Mouse (Mus musculus): ENCODE results near the gene Cnnm3.

Gene Cnnm3

DNA sequence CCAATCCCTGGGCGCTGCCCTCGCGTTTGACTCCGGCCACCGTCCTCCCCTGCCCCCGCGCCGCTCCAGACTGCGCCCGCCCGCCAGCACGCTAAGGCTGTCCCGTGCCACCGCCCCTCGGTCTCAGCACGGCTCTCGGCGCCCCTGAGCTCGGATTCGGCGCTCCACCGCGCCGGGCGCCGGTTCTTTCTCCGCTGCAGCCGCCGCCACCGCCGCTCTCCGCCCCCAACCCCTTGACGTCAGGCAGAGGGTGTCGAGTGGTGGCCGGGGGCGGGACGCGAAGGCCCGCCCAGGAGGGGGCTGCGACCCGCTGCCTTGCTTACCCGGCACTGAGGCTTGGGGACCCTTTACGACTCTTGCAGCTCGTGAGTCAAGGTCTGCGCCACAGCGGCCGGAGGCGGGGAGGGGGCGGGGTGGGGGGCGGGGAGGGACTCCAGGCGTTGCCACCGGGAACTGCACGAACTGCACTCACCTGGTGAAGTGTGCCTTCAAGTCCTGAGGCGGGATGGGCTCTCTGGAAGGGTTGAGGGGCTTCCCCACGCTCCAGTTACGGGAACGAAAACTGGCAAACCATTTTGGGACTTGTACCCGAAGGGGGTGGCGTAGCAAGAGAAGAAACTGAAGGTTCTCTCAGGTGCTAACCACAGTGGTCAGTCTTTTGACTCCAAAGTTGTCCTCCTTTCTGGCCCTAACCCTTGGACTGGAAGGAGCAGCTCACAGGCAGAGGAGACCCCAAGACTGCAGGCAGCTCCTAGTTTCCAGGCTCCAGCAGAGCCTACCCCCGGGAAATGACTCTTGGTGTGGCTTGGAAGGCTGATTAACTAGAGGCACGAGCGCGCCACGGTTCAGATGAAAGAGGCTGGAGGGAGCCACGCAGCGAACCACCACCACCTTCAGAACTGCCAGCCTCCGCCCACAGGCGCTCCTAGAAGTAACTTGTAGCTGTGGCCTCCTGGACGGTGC lies 46.6 kb downstream of the Cnnm3 start, which contains the start of gene Sema4c:
Sema4c (minus strand) TSS at position 319 of the 963 bp plus-strand sequence.
- peak; percentile 72 for DNase-seq

DNA sequence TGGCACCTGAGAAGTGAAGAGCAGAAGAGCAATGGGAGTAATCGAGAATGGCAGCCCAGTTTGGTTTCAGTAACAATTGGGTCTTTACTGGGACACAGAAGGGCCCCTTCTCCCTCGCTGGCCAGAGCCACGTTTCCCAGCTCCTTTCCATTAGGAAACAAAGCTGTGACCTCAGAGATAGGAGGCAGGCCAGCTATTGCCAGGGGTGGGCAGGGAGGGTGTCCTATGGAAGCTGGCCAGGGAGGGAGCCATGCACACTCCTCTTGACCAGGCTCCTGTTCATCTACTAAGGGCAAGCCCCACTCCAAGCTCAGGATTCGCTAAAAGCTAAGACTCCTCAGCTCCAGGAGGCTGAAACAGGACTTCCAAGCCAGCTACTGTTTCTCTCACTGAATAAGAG lies 47.6 kb downstream of the Cnnm3 start:
- no peak for DNase-seq

DNA sequence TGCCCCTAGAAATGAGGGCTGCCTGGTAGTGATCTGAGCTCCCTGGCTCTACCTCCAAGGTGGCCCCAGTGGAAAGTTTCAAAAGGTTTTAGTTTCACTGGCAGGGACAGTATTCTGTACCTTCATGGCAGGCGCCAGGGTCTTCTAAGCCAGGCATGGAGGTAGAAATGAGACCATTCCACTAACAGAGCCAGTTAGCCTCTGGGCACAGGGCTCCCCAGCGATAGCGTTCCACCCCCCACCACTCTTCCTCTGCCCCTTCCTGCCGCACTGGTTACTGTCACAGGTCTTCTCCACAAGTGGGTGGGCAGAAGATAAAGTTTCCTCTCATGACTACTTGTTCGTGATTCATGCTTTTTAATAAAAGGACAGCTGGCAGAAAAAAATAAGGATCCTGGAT lies 48.2 kb downstream of the Cnnm3 start:
- no peak for DNase-seq

DNA sequence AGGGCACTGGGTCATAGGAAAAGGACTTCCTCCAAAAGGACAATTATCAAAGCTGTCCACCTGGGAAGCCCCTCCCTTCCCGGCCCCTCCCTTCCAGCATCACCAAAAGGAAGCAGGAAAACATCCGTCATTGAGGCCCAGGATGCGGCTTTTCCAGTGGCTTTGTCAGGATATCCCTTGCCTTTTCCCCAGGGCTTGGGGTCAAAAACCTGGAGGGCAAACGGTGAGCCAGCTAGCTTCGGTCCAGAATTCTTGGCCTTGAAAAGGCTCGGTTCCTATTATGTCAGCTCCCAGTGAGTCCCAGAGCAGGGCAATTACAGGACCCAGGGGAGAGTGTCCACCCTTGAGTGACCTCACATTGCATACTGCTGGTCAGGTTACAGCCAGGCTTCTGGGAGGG lies 49.2 kb downstream of the Cnnm3 start:
- no peak for DNase-seq

DNA sequence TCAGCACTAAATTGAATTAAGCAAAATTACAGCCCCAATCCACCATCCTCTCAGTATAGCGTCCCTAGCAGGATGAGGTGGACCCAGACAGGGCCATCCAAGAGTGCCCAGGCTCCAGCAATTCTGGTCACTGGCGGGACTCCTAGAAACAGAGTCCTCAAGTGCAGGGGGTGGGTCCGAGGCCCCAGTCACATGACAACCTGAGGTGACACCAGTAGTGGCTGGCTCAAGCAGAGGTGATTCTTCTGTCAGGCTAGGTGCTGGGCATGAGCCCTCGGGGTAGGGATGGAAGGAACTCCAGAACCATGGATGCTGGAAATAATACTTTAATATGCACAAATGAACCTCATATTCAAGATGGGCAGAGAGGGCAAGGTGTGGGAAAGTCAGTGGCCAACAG lies 50.7 kb downstream of the Cnnm3 start:
- DNase-seq: no peak

DNA sequence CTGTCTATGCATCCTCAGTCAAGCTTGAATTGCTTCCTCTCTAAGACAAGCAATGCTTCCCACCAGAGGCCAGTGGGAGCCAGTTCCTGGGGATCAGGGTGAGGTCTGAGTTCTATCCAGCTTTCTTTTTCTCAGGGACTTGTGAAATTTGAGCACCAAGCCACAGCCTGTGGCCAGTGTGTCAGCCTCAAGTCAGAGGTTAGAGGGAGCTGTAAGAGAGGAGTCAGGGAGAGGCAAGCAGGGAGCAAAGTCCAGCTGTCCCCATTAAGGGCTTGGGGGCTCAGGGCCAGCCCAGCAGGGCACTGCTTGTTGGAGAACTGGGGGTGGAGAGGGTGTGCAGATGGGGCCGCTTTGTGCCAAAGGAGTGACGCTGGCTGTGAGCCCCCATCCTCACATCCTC lies 51.5 kb downstream of the Cnnm3 start:
- no peak for DNase-seq

DNA sequence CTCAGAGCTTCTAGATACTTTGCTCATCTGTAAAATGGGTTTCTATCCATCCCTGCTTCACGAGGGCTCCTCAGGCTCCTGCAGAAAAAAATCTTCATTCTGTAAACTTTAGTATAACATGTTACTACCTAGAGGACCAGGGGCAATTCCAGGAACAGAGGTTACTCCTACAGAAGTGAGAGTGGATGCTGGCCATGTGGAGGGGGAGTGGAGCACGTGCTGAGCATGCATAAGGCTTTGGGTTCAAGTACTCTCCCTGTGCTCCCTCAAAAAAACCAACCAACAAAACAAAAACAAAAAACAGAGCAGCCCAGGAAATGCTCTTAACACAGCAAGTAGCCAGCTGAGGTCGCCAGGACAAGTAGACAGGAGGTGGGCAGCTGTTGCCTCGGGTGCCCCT lies 52.0 kb downstream of the Cnnm3 start:
- DNase-seq: no peak

DNA sequence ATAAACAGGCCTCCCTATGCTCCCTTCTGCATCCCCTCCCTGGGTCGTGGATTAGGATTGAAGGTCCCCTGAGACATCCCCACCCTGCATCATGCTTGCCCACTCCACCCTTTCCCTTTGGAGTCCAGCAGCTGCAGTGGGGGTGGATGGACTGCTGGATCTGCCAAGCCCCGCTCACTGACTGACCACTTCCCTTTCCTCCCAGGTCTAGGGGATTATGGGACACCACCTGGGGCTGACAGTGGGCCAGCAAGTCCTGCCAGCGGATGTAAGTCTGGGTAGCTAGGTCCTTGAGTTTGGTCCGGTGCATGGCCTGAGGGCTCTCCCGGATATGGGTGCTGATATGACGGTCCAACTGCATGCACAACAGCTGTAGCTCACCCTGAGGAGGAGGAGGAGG lies 52.4 kb downstream of the Cnnm3 start:
- no peak for DNase-seq

DNA sequence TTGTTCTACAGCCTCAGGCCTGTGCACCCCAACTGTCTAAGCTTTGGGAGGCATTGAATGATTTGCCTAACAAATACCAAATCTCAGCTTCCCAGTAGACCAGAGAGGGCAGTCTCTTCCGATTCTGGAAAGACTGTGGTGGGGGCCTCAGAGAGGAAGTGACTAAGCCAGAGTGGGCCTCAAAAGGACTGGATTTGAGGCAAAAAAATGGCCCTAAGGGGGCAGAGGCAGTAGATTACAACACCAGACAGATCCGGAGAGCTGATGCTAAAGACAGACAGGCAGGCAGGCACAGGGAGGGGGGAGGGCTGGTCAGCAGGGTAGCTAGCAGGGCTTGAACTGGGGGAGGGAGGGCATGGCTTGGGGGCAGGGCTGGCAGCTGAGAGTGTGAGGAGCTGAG lies 54.8 kb downstream of the Cnnm3 start:
- no peak for DNase-seq

DNA sequence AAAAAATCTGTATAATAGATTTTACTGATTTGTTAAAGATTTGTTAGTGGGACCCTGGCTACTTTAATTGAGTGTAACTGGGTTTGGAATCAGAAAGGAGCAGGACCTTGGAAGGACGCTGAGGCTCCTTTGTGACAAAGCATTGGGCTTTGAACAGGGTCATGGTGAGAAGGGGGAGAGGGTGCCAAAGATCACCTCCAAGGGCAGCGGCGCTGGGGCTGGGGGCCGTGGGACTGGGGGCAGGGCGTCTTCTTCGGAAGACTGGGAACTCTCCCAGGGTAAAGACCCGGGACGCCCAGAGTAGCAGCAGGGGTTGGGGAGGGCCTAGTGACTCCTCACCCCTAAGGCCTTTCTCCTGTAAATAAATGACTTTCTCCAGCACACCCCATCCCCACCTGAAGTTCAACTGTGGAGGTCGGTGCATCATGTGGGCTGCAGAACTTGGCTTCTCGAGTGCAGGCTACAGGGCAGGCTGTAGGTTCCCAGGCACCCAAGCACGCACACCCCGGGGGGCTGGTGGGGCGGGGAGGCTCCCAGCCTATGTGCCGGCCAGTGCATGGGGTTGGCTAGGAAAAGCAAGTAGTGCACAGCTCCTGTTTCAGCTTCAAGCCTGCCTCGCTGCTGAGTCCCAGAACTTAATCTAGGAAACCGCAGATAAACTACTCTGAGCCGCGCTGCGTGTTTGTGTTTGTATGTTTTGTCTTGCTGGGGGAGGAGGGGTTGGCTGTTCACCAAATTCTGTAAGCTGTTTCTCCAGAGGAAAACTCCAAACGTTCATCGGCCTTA lies 56.3 kb downstream of the Cnnm3 start:
- DNase-seq: no peak

DNA sequence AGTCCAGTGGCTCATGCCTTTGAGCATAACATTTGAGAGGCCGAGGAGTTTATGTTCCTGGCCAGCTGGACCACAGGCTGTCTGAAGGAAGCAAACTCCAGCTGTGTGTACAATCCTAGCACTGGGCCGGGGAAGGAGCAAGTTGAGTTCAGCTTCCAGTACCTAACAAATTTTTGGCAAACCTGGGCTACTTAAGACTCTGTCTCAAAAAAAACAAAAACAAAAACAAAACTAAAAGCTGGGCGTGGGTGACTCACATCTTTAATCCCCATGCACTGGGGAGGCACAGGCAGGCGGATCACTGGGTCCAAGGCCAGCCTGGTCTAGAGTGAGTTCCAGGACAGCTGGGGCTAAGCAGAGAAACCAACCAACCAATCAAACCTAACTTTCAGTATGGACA lies 57.1 kb downstream of the Cnnm3 start:
- DNase-seq: no peak

DNA sequence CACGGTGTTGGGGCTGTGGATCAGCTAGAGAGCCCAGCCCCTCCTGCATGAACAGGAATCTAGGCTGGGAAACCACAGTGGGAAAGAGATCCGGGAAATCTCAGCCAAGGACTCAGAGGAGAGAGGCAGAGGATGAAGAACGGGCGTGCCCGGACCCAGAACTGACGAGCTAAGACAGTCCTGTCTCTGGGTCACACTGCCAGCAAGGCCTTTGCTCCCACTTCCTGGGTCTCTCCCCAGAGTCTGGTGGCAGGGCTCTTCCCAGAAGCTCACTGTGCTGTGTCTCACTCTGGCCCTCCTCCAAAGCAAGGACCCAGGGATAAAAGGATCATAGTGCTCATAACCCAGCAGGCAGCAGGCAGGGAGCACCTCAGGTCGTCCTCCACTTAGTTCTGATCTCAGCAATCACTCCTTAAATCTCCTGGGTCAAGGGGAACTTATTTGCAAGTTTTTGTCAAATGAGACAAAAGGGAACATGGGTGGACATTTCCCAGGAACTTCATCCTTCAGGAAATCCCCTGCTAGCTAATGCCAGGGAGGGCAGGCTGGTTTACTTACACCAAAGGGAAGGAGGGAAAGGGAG lies 58.1 kb downstream of the Cnnm3 start:
- DNase-seq: no peak

DNA sequence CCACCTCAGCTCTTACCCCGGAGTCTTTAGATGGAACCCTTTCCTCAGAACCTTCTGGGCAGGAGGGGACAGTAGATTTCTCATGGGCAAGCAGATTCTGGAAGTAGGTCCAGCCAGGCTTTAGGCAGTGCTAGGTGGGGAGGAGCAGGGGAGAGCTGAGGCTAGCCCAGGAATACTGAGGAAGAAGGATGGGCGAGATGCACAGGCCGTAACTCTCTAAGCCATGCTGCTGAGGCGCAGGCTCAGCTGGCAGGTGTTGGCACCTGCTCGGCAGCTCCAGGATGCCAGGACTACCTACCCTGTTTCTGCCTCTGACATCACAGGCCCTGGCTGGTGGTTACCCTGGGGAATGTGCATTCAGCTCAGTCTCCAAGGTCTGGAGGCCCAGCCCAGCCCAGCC lies 58.7 kb downstream of the Cnnm3 start:
- DNase-seq: no peak

DNA sequence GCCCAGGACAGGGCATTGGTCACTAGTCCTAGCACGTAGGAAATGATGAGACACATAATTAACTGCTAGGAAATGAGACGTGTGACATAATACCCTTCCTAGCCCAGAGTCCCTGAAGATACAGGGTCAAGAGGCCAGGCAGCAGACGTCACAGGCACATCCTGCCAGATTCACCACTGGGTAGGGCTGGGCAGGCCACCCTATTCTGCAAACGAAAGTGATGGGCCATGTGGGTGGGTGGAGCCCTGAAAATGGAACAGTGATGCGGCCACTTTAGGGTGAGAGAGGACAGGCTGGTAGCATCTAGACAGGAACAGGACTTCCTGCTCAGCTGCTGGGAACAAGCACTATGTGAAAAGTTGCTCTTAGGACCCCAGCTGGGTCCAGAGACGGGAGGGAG lies 60.0 kb downstream of the Cnnm3 start:
- DNase-seq: no peak

DNA sequence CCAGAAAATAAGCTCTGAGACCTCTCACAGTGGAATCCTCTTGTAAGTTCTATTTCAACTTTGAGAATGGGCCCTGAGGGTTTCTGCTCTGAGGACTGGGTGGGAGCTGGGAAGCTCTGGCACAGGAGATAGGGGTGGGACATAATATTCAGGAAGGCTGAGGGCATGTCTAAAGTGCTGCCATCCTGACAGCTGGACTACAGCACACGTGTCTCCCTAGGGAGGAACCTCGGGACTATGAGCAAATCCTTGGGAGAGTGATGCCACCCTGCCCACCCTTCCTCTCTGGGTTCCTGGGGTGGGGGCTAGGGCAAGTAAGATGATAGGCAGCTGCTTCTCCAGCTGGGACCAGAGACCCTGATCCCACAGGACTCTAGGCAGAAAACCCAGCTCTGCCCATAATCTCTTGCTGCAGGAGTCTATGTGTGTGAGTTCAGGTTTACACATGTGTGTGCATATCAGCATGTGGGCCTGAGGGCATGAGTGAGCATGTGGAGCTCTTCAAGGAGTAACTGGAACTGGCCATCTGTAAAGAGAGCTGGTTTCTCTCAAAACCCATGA lies 60.6 kb downstream of the Cnnm3 start:
- DNase-seq: no peak

DNA sequence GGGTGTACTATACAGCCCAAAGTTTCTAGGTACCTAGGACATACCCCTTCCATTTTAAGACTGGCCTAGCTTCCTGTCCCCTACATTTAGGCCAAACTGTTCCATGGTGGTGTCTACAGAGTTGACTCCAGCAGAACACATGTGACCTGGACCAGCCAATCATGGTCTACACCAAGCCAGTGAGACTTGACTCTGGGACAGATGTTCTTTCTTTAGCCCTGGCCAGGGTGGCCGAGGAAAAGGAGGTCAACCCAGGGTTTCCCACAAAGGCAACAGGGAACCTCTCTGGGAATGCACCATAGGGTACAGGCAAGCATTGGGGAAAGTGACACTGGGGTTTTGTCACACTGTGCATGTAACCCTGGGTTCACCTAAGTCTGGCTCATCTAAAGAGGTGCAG lies 61.0 kb downstream of the Cnnm3 start:
- DNase-seq: no peak

DNA sequence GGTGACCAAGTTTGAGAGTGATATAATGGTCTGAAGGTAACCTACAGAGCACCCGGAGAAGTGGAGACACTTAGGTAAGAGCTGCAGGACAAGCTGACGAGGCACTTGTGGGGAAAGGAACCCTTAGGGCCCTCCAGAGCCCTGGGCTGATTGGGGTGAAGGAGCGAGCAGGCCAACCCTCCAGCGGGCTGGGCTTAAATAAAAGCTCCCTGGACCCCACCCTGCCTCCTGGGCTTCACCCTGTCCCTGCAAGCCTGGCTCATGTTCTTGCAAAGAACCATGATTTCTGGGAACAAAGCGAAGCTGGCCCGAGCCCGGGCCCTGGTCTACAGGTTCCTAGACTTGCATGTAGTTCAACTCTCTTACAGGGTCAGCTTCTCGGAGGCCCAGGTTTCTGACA lies 61.9 kb downstream of the Cnnm3 start:
- DNase-seq: no peak

DNA sequence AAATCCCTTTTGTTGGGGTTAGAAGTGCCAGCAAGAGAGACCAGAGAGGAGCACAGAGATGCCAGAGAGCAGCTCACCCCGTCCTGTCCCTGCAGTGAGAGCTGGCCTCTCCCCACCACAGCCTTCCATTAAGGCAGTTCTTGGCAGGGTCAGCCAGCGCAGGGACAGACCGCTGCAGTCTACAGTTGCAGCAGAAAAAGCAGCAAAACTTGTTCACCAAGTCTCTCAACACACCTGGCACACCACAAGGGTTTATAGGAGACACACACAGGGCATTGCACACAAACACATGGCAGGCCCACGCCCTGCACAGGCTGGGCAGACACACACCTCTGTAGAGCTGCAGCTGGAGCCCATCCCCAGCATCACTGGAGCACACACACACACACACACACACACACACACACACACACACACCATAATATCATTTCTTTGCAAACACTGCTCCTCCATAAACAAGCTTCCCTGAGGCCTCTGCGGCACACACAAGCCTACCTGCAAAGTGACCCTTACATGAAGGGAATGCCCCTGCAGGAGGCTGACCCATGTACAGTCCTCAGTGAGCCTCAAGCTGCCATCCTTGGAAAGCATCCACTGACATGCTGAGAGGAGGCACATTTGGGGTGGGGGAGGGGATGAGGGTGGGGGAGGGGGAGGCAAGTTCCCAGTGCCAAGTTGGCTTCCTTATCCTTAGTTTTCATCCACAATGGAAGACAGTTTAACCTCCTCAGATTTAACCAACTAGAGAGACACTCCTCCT lies 62.7 kb downstream of the Cnnm3 start:
- no peak for DNase-seq

DNA sequence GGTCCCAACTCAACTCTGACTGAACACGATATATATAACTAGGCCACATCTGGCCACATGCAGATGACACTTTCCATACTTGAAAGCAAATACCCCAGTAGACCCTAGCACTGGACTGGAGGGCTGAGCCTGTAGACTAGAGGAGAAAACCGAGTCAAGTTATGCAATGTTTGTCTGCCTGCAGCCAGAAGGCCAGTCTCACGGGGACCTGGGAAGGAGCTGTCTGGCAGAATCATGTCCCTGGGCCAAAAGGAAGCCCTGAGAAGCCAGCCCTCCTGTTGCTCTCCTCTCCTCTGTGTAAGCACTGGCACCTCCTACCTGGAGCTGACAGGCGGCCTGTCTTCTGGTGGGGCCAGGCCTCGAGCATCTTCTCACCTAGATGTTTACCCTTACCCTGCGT lies 63.7 kb downstream of the Cnnm3 start:
- DNase-seq: no peak

DNA sequence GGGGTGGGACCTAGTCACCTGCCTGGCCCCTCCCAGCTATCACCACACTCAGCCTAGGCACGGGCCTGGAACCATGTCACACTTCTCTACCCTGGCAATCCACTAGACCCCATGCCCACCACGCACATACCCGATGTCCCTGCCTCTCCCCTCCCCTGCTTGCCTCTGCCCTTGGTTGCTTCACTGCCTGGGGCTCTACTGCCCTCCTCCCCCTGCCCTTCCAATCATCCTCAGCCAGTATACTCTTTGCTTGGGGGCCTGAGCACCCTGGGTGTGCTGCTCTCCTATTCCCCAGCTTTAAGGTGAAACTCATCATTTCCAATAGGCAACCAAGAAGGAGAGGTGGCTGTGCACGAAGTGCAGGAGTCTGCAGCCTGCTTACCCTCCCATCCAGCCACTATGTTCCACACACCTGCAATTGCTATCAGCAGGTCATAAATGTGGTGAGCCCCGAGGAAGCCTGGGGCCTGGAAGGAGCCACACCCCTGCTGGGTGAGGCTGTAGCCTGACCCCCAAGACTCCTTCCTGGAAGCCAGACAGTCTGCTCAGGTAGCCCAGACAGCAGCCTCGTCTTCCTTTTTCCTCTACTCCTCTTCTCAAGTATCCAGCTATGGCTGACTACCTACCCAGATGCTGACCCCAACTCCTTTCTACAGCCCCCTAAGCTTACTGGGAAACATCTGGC lies 65.5 kb downstream of the Cnnm3 start:
- DNase-seq: no peak

Data from cerebellum, adult 11-12 months (tissue).